Mouse (Mus musculus) small intestine, adult 2 months (tissue): Measurements from ENCODE around the gene Ccn6.

Experiments
- CTCF ChIP-seq: fragments of 200-500 bp; IDR thresholded peaks from 2 replicates; pipeline ENCODE4 v1.5.1; 2012; ENCODE audit warnings: low read depth, mild to moderate bottlenecking, control low read depth, inconsistent platforms, low read length, moderate library complexity, mixed read lengths; ENCODE audit not compliant: insufficient replicate concordance, insufficient read length; ENCODE audit errors: extremely low read depth
- POLR2A ChIP-seq: fragments of 200-500 bp; IDR thresholded peaks from 2 replicates; pipeline ENCODE4 v1.6.1; 2012; ENCODE audit warnings: low read depth, mild to moderate bottlenecking, control low read depth, inconsistent platforms, low read length, moderate library complexity

- TF ChIP-seq POLR2A, result no peak
- no peak for TF ChIP-seq CTCF
Measured at GRCm38 (mm10) chr10:39163694-39164093, at the start of gene Ccn6.
